Mouse (Mus musculus) hindbrain, embryonic 15.5 days (tissue): ENCODE results near the gene Tjp2. TPM values are rescaled to one million over a fixed set of nuclear protein-coding genes. Genes with fewer than 3 reads are reported as not detected.
"Not testable (repeated sequence)": the region's sequence is repeated elsewhere in the genome, so short reads cannot be mapped to it uniquely, and the experiment has no call there.

ENCODE experiments used
- ATAC-seq: fragments of 200-750 bp; cut with Nextera tagmentation; 2 replicates; pipeline ENCODE4 v1.8.0; 2017; ENCODE audit warnings: low read depth, moderate number of reproducible peaks, moderate TSS enrichment; ENCODE audit not compliant: low FRiP score
- H3K27ac ChIP-seq: fragments of 300-500 bp; sonication (generic); replicated peaks from 2 replicates; pipeline ENCODE4 v1.5.1; 2015; ENCODE audit warnings: mild to moderate bottlenecking, inconsistent platforms
- H3K27me3 ChIP-seq: fragments of 300-500 bp; sonication (generic); 2 replicates; pipeline ENCODE4 v1.6.1; 2015; ENCODE audit warnings: control low read depth, inconsistent platforms
- H3K36me3 ChIP-seq: fragments of 300-500 bp; sonication (generic); 2 replicates; pipeline ENCODE4 v1.6.1; 2015; ENCODE audit warnings: control low read depth, inconsistent platforms
- H3K4me1 ChIP-seq: fragments of 300-500 bp; sonication (generic); replicated peaks from 2 replicates; pipeline ENCODE4 v1.6.1; 2015; ENCODE audit warnings: control low read depth, inconsistent platforms
- H3K4me2 ChIP-seq: fragments of 300-500 bp; sonication (generic); 2 replicates; pipeline ENCODE4 v1.6.1; 2015; ENCODE audit warnings: moderate library complexity, mild to moderate bottlenecking, inconsistent platforms
- H3K4me3 ChIP-seq: fragments of 300-500 bp; sonication (generic); 2 replicates; pipeline ENCODE4 v1.5.1; 2015; ENCODE audit warnings: mild to moderate bottlenecking, inconsistent platforms
- H3K9ac ChIP-seq: fragments of 300-500 bp; sonication (generic); 2 replicates; pipeline ENCODE4 v1.6.1; 2015; ENCODE audit warnings: inconsistent platforms
- H3K9me3 ChIP-seq: fragments of 300-500 bp; sonication (generic); 2 replicates; pipeline ENCODE4 v1.6.1; 2016; ENCODE audit warnings: control low read depth, inconsistent platforms
- WGBS: fragments of 180-500 bp; shearing (Covaris S2); methylation state at CpG from one replicate; pipeline ENCODE4 v1.1.7; 2015; 5-methylcytosine and 5-hydroxymethylcytosine counted together
- polyA plus RNA-seq: library from polyadenylated mRNA; unstranded; fragments of >200 nt; fragmentation: Nextera tagmentation; extraction: Ambion mirVana; gene quantifications from 2 replicates; pipeline ENCODE4 v1.2.1, GENCODE M21; 2015

Gene Tjp2
- polyA plus RNA-seq, 1 experiment from 2014 or later, result 12.9 TPM

GRCm38 (mm10) chr19:24197338-24197737 is 27.5 kb downstream of the Tjp2 start:
- Histone ChIP-seq H3K9ac (no peak overlapping the region), H3K4me3 (no peak overlapping the region), H3K27me3 (no peaks in the 10 kb centered on the region), H3K27ac (no peak overlapping the region), H3K9me3 (no peaks in the 10 kb centered on the region), H3K36me3 (no peaks in the 10 kb centered on the region), H3K4me2 (no peak overlapping the region), H3K4me1 (no peaks in the 10 kb centered on the region)
- WGBS, result 67% methylated on average over 3 of the region's 3 CpGs
- ATAC-seq, result no peak

DNA sequence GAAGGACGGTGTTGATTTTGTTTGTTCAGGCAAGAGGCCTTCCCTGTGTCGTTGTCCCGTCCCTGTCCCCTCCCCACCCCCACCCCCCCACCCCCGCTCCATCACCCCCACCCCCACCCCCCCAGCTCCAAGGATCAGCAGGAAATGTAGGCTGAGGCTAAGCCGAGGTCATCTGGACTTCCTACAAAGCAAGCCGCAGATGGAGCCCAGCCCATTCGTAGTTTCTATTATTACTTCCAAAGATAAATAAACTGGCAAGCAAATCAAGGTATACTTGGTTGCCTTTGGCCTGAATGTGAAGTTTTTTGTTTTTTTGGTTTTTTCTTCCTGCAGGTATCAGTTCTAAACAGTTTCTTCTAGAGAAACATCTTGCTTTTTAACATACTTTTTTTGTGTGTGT is 29.6 kb downstream of the Tjp2 start:
- WGBS, result 74% methylated on average over 7 of the region's 7 CpGs
- H3K27ac ChIP-seq, result no peak overlapping the region

GRCm38 (mm10) chr19:24194216-24194615 is 30.6 kb downstream of the Tjp2 start:
- no peak for ATAC-seq
- Histone ChIP-seq H3K36me3 (no peaks in the 10 kb centered on the region), H3K4me2 (no peak overlapping the region), H3K27me3 (no peaks in the 10 kb centered on the region), H3K4me3 (no peak overlapping the region), H3K4me1 (no peaks in the 10 kb centered on the region), H3K9me3 (no peaks in the 10 kb centered on the region), H3K9ac (no peak overlapping the region), H3K27ac (no peak overlapping the region)
- WGBS, result 95% methylated on average over 4 of the region's 4 CpGs

More for the DNA sequence above, 29.6 kb downstream of the Tjp2 start:
- no peaks in the 10 kb centered on the region for H3K27me3 ChIP-seq
- H3K36me3 ChIP-seq, result no peaks in the 10 kb centered on the region
- no peak for ATAC-seq
- H3K9ac ChIP-seq, result no peak overlapping the region
- no peak overlapping the region for H3K4me2 ChIP-seq
- H3K4me3 ChIP-seq, result no peak overlapping the region
- H3K4me1 ChIP-seq, result no peaks in the 10 kb centered on the region
- H3K9me3 ChIP-seq, result no peaks in the 10 kb centered on the region

DNA sequence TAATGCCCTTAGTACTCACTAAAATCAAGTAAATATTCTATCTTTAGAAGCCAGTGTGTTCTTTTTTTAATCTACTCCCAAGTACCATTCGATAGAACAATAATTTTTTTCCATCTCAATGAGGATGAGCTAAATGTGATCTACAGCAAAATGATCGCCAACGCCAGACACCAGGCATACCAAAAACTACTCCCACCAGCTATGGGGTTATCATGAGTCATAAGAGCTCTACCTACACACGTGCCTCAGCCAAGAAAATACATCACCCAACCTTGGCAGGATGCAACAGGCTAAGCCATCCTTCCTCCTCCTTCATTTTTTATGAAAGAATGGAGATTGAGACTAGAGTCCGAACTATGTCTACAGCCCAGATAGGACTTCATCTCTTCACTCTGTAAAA is 31.9 kb downstream of the Tjp2 start:
- 95% methylated on average over 5 of the region's 5 CpGs for WGBS
- H3K4me3 ChIP-seq, result no peak overlapping the region
- H3K27ac ChIP-seq, result no peak overlapping the region
- H3K36me3 ChIP-seq, result no peaks in the 10 kb centered on the region
- no peak for ATAC-seq
- no peaks in the 10 kb centered on the region for H3K9me3 ChIP-seq
- no peak overlapping the region for H3K4me2 ChIP-seq
- H3K27me3 ChIP-seq, result no peaks in the 10 kb centered on the region
- no peak overlapping the region for H3K9ac ChIP-seq
- H3K4me1 ChIP-seq, result no peaks in the 10 kb centered on the region

- ATAC-seq, result no peak
Observed at GRCm38 (mm10) chr19:24187791-24188190, 37.0 kb downstream of the Tjp2 start.

DNA sequence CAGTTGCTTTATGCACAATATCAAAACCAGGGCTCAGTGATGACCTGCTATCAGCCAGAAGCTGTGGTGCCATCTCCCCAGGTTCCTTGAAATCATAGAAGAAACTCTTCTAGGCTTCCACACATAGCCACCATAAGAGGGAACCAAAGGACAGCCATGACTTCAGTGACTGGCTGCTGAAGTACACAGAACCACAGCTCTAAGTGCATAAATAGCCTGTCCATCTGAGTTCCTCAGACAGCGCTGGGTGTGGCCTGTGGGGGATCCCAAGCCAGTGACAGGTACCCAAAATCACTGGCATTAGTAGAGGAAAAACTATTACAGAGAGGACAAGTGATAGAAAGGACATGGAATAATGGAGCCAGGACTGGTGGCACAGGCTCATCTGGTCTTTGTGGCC is 37.5 kb downstream of the Tjp2 start:
- 85% methylated on average over 1 of the region's 1 CpGs for WGBS
- not testable (repeated sequence) for H3K9me3 ChIP-seq, H3K36me3 ChIP-seq, H3K27me3 ChIP-seq, H3K9ac ChIP-seq, H3K4me2 ChIP-seq, H3K27ac ChIP-seq, H3K4me1 ChIP-seq, ATAC-seq, H3K4me3 ChIP-seq

More at GRCm38 (mm10) chr19:24187791-24188190, 37.0 kb downstream of the Tjp2 start:
- Histone ChIP-seq H3K4me3 (no peak overlapping the region), H3K4me2 (no peak overlapping the region), H3K9ac (no peak overlapping the region), H3K27ac (no peak overlapping the region), H3K9me3 (no peaks in the 10 kb centered on the region), H3K4me1 (no peaks in the 10 kb centered on the region), H3K36me3 (no peaks in the 10 kb centered on the region), H3K27me3 (no peaks in the 10 kb centered on the region)
- WGBS, result 78% methylated on average over 2 of the region's 2 CpGs

DNA sequence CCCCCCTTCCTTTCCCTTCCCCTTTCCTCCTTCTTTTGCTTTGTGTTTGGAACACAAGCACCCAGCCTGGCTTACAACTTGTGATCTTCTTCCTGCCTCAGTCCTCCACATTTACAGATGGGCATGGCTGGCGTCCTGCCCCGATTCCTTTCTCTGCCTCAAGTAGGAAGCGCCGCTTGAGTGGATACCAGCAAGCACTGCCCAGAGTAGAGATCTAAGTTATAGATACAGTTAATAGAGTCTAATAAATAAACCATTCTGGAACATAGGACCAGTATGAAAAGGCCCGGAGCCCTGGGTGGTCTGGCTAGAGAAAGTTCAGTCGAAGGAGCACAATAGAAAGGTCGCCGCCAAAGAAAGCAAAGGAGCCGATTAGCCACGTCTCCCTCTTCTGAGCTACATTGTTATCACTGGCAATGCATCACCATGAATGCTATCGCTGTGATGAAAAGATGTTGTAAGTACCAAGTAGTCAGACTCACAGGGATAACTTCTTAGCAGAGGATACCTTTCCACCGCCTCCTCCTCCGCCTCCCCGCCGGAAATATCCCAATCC is 41.1 kb downstream of the Tjp2 start:
- Histone ChIP-seq H3K36me3 (no peaks in the 10 kb centered on the region), H3K4me1 (no peaks in the 10 kb centered on the region), H3K9ac (no peak overlapping the region), H3K9me3 (no peaks in the 10 kb centered on the region), H3K27me3 (no peaks in the 10 kb centered on the region), H3K4me2 (no peak overlapping the region), H3K27ac (no peak overlapping the region), H3K4me3 (no peak overlapping the region)
- 49% methylated on average over 15 of the region's 15 CpGs for WGBS
- no peak for ATAC-seq

- no peak for ATAC-seq
- no peak overlapping the region for H3K9ac ChIP-seq
- no peaks in the 10 kb centered on the region for H3K36me3 ChIP-seq
- H3K4me1 ChIP-seq, result no peaks in the 10 kb centered on the region
- no peaks in the 10 kb centered on the region for H3K9me3 ChIP-seq
- no peaks in the 10 kb centered on the region for H3K27me3 ChIP-seq
- H3K4me2 ChIP-seq, result no peak overlapping the region
- no peak overlapping the region for H3K4me3 ChIP-seq
- WGBS, result 83% methylated on average over 8 of the region's 8 CpGs
- H3K27ac ChIP-seq, result no peak overlapping the region
Observed at GRCm38 (mm10) chr19:24180415-24180814, 44.4 kb downstream of the Tjp2 start.

GRCm38 (mm10) chr19:24178086-24178485 is 46.7 kb downstream of the Tjp2 start:
- peaks cover 15% of the 10 kb centered on the region for H3K4me1 ChIP-seq
- ATAC-seq, result no peak
- H3K36me3 ChIP-seq, result no peaks in the 10 kb centered on the region
- H3K27ac ChIP-seq, result no peak overlapping the region
- 88% methylated on average over 2 of the region's 2 CpGs for WGBS
- H3K4me2 ChIP-seq, result no peak overlapping the region
- no peak overlapping the region for H3K4me3 ChIP-seq
- H3K9me3 ChIP-seq, result no peaks in the 10 kb centered on the region
- H3K9ac ChIP-seq, result no peak overlapping the region
- no peaks in the 10 kb centered on the region for H3K27me3 ChIP-seq

GRCm38 (mm10) chr19:24176692-24177091 is 48.1 kb downstream of the Tjp2 start:
- Histone ChIP-seq H3K4me3 (no peak overlapping the region), H3K9ac (no peak overlapping the region), H3K4me2 (no peak overlapping the region), H3K27ac (no peak overlapping the region), H3K36me3 (no peaks in the 10 kb centered on the region), H3K4me1 (peaks cover 21% of the 10 kb centered on the region), H3K27me3 (no peaks in the 10 kb centered on the region), H3K9me3 (no peaks in the 10 kb centered on the region)
- 80% methylated on average over 4 of the region's 4 CpGs for WGBS
- no peak for ATAC-seq

DNA sequence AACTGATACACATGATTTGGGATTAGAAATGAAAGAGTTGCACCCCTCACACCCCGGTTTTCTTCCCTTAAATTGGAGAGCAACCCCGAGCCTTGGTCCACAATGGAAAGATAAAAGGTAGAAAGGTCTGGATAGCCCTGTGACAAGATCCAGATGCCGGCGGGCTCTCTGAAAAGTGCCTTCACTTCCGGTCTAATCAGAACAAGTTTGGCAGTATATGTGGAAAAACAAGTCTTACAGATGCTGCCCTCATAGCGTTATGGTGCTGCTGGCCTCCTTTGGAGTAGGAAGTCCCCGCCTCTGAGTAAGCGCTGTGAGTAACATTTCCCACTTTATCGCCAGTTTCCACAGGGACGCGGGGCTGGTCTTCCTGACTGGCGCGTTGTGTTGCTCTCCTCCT is 49.9 kb downstream of the Tjp2 start:
- Histone ChIP-seq H3K27me3 (no peaks in the 10 kb centered on the region), H3K36me3 (no peaks in the 10 kb centered on the region), H3K27ac (no peak overlapping the region), H3K4me2 (peak overlapping the region; percentile 81), H3K4me3 (peak overlapping the region; percentile 87), H3K4me1 (peaks cover 21% of the 10 kb centered on the region), H3K9ac (no peak overlapping the region), H3K9me3 (no peaks in the 10 kb centered on the region)
- no peak for ATAC-seq
- 13% methylated on average over 13 of the region's 13 CpGs for WGBS

- H3K9me3 ChIP-seq, result no peaks in the 10 kb centered on the region
- WGBS, result under 1% methylated on average over 82 of the region's 103 CpGs
- peak; percentile 91 for ATAC-seq
Observed at GRCm38 (mm10) chr19:24173608-24174523, 51.0 kb downstream of the Tjp2 start.

More at GRCm38 (mm10) chr19:24173608-24174523, 51.0 kb downstream of the Tjp2 start:
- Histone ChIP-seq H3K27me3 (no peaks in the 10 kb centered on the region), H3K36me3 (no peaks in the 10 kb centered on the region), H3K4me2 (peak overlapping the region; percentile 81), H3K4me1 (peaks cover 21% of the 10 kb centered on the region), H3K9ac (peak overlapping the region; percentile 67), H3K4me3 (peak overlapping the region; percentile 87), H3K27ac (peak overlapping the region; percentile 81)
